Mouse (Mus musculus) heart, adult 18-20 months (tissue): Measurements from ENCODE around the gene Ophn1. TPM values are rescaled to one million over a fixed set of nuclear protein-coding genes. Genes with fewer than 3 reads are reported as not detected.

Source experiments
- DNase-seq, 2 experiments: peaks; one replicate each; pipeline ENCODE4 v3.0.0; 2021 to 2022; ENCODE audit warnings: mixed read lengths in 1 of 2
- long read RNA-seq, 2 experiments: library from polyadenylated mRNA; stranded (forward); transcript quantifications; one replicate each; pipeline ENCODE4 v2.0.0; 2021
- total RNA-seq, 2 experiments: library from RNA; stranded (reverse); gene quantifications; 2 replicates each; pipeline ENCODE4 v1.2.3; 2021

The Ophn1 gene
- 1 to 10 TPM; 4.2 to 7.5 TPM for total RNA-seq
- long read RNA-seq, experiment 1, full-length matches to known transcripts: 1 of 2 reads
- long read RNA-seq, experiment 1, partial matches to known transcripts: 0 of 2 reads
- long read RNA-seq, experiment 1, other reads (novel, unspliced or antisense): 1 of 2 reads
- long read RNA-seq, experiment 2, full-length matches to known transcripts: 1 of 2 reads
- long read RNA-seq, experiment 2, partial matches to known transcripts: 0 of 2 reads
- long read RNA-seq, experiment 2, other reads (novel, unspliced or antisense): 1 of 2 reads

- peak; percentile 78 to 85 for DNase-seq
Observed at GRCm38 (mm10) chrX:98890406-98891116, at the start of gene Ophn1. TSS of gene Ophn1 (minus strand) at chrX:98891025.

- DNase-seq: peak; percentile 93 to 95
Observed at GRCm38 (mm10) chrX:98937555-98938294, 46.9 kb upstream of the Ophn1 start.

GRCm38 (mm10) chrX:98936707-98937554, 46.1 kb upstream of the Ophn1 start:
- DNase-seq: peak; percentile 95 to 96

- DNase-seq: no peak
Observed at GRCm38 (mm10) chrX:98936101-98936500, 45.3 kb upstream of the Ophn1 start, which contains the start of gene Yipf6. TSS of gene Yipf6 (plus strand) at chrX:98936316.

- peak; percentile 45 to 65 for DNase-seq
Observed at GRCm38 (mm10) chrX:98919423-98919822, 28.6 kb upstream of the Ophn1 start.

GRCm38 (mm10) chrX:98908910-98909309, 18.1 kb upstream of the Ophn1 start:
- no peak for DNase-seq

GRCm38 (mm10) chrX:98904226-98904625, 13.4 kb upstream of the Ophn1 start:
- no peak for DNase-seq

GRCm38 (mm10) chrX:98898307-98898706, 7.5 kb upstream of the Ophn1 start:
- DNase-seq: peak; percentile 63 to 73

- no peak for DNase-seq
Observed at GRCm38 (mm10) chrX:98890072-98890405, 786 bp downstream of the Ophn1 start.

- no peak for DNase-seq
Observed at GRCm38 (mm10) chrX:98881983-98882382, 8.8 kb downstream of the Ophn1 start.

GRCm38 (mm10) chrX:98881085-98881484, 9.7 kb downstream of the Ophn1 start:
- DNase-seq: no peak

- DNase-seq: peak in 1 of 2 experiments; percentile 26
Observed at GRCm38 (mm10) chrX:98880314-98880713, 10.5 kb downstream of the Ophn1 start.

- no peak for DNase-seq
Observed at GRCm38 (mm10) chrX:98875144-98875543, 15.7 kb downstream of the Ophn1 start.

GRCm38 (mm10) chrX:98874086-98874485, 16.7 kb downstream of the Ophn1 start:
- no peak for DNase-seq

GRCm38 (mm10) chrX:98872064-98872463, 18.8 kb downstream of the Ophn1 start:
- DNase-seq: no peak

- peak in 1 of 2 experiments; percentile 22 for DNase-seq
Observed at GRCm38 (mm10) chrX:98870541-98870940, 20.3 kb downstream of the Ophn1 start.

- peak in 1 of 2 experiments; percentile 42 for DNase-seq
Observed at GRCm38 (mm10) chrX:98869735-98870134, 21.1 kb downstream of the Ophn1 start.

GRCm38 (mm10) chrX:98869165-98869564, 21.7 kb downstream of the Ophn1 start:
- DNase-seq: no peak

GRCm38 (mm10) chrX:98860167-98860566, 30.7 kb downstream of the Ophn1 start:
- peak in 1 of 2 experiments; percentile 51 for DNase-seq

GRCm38 (mm10) chrX:98856046-98856445, 34.8 kb downstream of the Ophn1 start:
- peak; percentile 60 to 73 for DNase-seq

- DNase-seq: no peak
Observed at GRCm38 (mm10) chrX:98850869-98851268, 40.0 kb downstream of the Ophn1 start.

GRCm38 (mm10) chrX:98841606-98842005, 49.2 kb downstream of the Ophn1 start:
- no peak for DNase-seq
